Mouse (Mus musculus): ENCODE measurements at regions not wholly inside any gene's neighbourhood (a gene's known extent, or its start where the extent isn't known, plus 50 kb on each side); places are given as distances from the start of the nearest gene placed in this dataset.

GRCm38 (mm10) chr13:45301191-45301905 lies 88.2 kb upstream of the Mylip start:
- Histone ChIP-seq H3K27me3 (ENCODE audit: control insufficient read depth, insufficient read depth, low read length) (no peaks in the 10 kb centered on the region), H3K27ac (ENCODE audit: control insufficient read depth, insufficient read depth, low read length) (no peak overlapping the region), H3K4me3 (ENCODE audit: control insufficient read depth, insufficient read depth, low read length) (no peak overlapping the region), H3K4me1 (replicated peaks; ENCODE audit: control insufficient read depth, insufficient read depth, low read length) (no peaks in the 10 kb centered on the region), H3K36me3 (ENCODE audit: control insufficient read depth, insufficient read depth, low read length) (no peaks in the 10 kb centered on the region)
- TF ChIP-seq POLR2A (IDR thresholded peaks at IDR 0.05; ENCODE audit: control insufficient read depth, extremely low read depth, insufficient read depth, low read length, poor library complexity): no peak
- no peak for TF ChIP-seq CTCF (IDR thresholded peaks at IDR 0.05; ENCODE audit: borderline replicate concordance, control insufficient read depth, extremely low read depth, insufficient read depth, low read length, poor library complexity)
- no peak for DNase-seq
- WGBS: 89% methylated on average over 10 of the region's 10 CpGs

GRCm38 (mm10) chr13:45302796-45303195 lies 86.7 kb upstream of the Mylip start:
- WGBS: 94% methylated on average over 6 of the region's 6 CpGs
- DNase-seq: no peak
- H3K36me3 ChIP-seq (ENCODE audit: control insufficient read depth, insufficient read depth, low read length): no peaks in the 10 kb centered on the region
- H3K27ac ChIP-seq (ENCODE audit: control insufficient read depth, insufficient read depth, low read length): no peak overlapping the region
- no peaks in the 10 kb centered on the region for H3K27me3 ChIP-seq (ENCODE audit: control insufficient read depth, insufficient read depth, low read length)
- TF ChIP-seq POLR2A (IDR thresholded peaks at IDR 0.05; ENCODE audit: control insufficient read depth, extremely low read depth, insufficient read depth, low read length, poor library complexity): no peak
- no peak for TF ChIP-seq CTCF (IDR thresholded peaks at IDR 0.05; ENCODE audit: borderline replicate concordance, control insufficient read depth, extremely low read depth, insufficient read depth, low read length, poor library complexity)
- no peak overlapping the region for H3K4me3 ChIP-seq (ENCODE audit: control insufficient read depth, insufficient read depth, low read length)
- no peaks in the 10 kb centered on the region for H3K4me1 ChIP-seq (replicated peaks; ENCODE audit: control insufficient read depth, insufficient read depth, low read length)

GRCm38 (mm10) chr13:45306177-45306576 lies 83.4 kb upstream of the Mylip start:
- Histone ChIP-seq H3K27ac (ENCODE audit: control insufficient read depth, insufficient read depth, low read length) (no peak overlapping the region), H3K4me3 (ENCODE audit: control insufficient read depth, insufficient read depth, low read length) (no peak overlapping the region), H3K36me3 (ENCODE audit: control insufficient read depth, insufficient read depth, low read length) (no peaks in the 10 kb centered on the region), H3K27me3 (ENCODE audit: control insufficient read depth, insufficient read depth, low read length) (no peaks in the 10 kb centered on the region), H3K4me1 (replicated peaks; ENCODE audit: control insufficient read depth, insufficient read depth, low read length) (no peaks in the 10 kb centered on the region)
- DNase-seq: no peak
- TF ChIP-seq CTCF (IDR thresholded peaks at IDR 0.05; ENCODE audit: borderline replicate concordance, control insufficient read depth, extremely low read depth, insufficient read depth, low read length, poor library complexity) (no peak), POLR2A (IDR thresholded peaks at IDR 0.05; ENCODE audit: control insufficient read depth, extremely low read depth, insufficient read depth, low read length, poor library complexity) (no peak)
- 89% methylated on average over 5 of the region's 5 CpGs for WGBS

GRCm38 (mm10) chr13:45307226-45307625 lies 82.3 kb upstream of the Mylip start:
- WGBS: 97% methylated on average over 3 of the region's 3 CpGs
- H3K4me3 ChIP-seq (ENCODE audit: control insufficient read depth, insufficient read depth, low read length): no peak overlapping the region
- no peak for TF ChIP-seq CTCF (IDR thresholded peaks at IDR 0.05; ENCODE audit: borderline replicate concordance, control insufficient read depth, extremely low read depth, insufficient read depth, low read length, poor library complexity)
- TF ChIP-seq POLR2A (IDR thresholded peaks at IDR 0.05; ENCODE audit: control insufficient read depth, extremely low read depth, insufficient read depth, low read length, poor library complexity): no peak
- no peaks in the 10 kb centered on the region for H3K36me3 ChIP-seq (ENCODE audit: control insufficient read depth, insufficient read depth, low read length)
- no peak for DNase-seq
- no peaks in the 10 kb centered on the region for H3K27me3 ChIP-seq (ENCODE audit: control insufficient read depth, insufficient read depth, low read length)
- H3K4me1 ChIP-seq (replicated peaks; ENCODE audit: control insufficient read depth, insufficient read depth, low read length): no peaks in the 10 kb centered on the region
- H3K27ac ChIP-seq (ENCODE audit: control insufficient read depth, insufficient read depth, low read length): no peak overlapping the region

DNA sequence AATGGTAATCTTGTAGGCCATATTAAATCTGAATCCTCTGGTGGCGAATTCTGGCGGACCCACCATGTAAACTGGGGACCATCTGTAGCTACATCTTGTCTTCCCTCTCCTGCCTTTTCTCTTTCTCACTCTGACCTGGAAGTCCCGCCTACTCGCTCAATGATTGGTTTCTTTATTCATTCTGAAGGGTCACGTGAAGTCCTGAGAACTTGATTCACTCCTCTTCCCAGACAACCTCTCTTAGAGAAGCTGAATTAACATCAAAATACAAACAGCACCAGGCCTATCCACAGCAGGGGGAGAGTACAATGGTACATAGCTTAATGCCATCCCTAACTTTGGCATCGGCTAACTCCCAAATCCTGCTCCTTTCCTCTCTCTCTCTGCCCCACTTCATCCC lies 69.9 kb upstream of the Mylip start:
- DNase-seq: no peak
- WGBS: 97% methylated on average over 6 of the region's 6 CpGs
- no peaks in the 10 kb centered on the region for H3K4me1 ChIP-seq (replicated peaks; ENCODE audit: control insufficient read depth, insufficient read depth, low read length)
- no peaks in the 10 kb centered on the region for H3K36me3 ChIP-seq (ENCODE audit: control insufficient read depth, insufficient read depth, low read length)
- no peak overlapping the region for H3K4me3 ChIP-seq (ENCODE audit: control insufficient read depth, insufficient read depth, low read length)
- no peaks in the 10 kb centered on the region for H3K27me3 ChIP-seq (ENCODE audit: control insufficient read depth, insufficient read depth, low read length)
- TF ChIP-seq CTCF (IDR thresholded peaks at IDR 0.05; ENCODE audit: borderline replicate concordance, control insufficient read depth, extremely low read depth, insufficient read depth, low read length, poor library complexity): no peak
- no peak for TF ChIP-seq POLR2A (IDR thresholded peaks at IDR 0.05; ENCODE audit: control insufficient read depth, extremely low read depth, insufficient read depth, low read length, poor library complexity)
- no peak overlapping the region for H3K27ac ChIP-seq (ENCODE audit: control insufficient read depth, insufficient read depth, low read length)

DNA sequence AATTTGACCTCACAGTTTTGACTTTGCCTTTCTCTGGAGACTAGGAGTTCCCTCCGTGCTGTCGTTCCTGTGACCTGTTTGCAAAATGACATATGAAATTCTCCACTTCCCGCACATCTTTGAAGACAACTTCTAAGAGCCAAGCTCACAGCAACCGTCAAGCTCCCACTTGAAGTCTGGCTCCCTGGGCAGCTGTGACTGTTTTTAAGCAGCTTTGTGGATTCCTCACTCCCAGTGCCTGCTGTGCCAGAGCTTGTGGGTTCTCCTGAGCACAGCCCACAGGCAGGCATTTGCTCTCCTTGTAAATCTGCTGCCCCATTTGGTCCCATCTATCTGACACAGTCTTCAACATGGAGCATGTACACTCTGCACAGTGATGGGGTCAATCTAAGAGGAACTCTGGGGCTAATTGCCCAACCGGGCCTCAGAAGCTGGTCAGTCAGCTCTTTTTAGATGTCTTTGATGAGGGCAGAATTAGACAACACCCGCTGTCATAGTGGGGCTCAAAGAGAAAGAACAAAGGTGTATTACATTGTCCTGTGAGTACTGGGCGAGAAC lies 63.7 kb upstream of the Mylip start:
- TF ChIP-seq CTCF (IDR thresholded peaks at IDR 0.05; ENCODE audit: borderline replicate concordance, control insufficient read depth, extremely low read depth, insufficient read depth, low read length, poor library complexity) (no peak), POLR2A (IDR thresholded peaks at IDR 0.05; ENCODE audit: control insufficient read depth, extremely low read depth, insufficient read depth, low read length, poor library complexity) (no peak)
- H3K4me1 ChIP-seq (replicated peaks; ENCODE audit: control insufficient read depth, insufficient read depth, low read length): no peaks in the 10 kb centered on the region
- no peak overlapping the region for H3K4me3 ChIP-seq (ENCODE audit: control insufficient read depth, insufficient read depth, low read length)
- DNase-seq: no peak
- 94% methylated on average over 7 of the region's 7 CpGs for WGBS
- H3K27me3 ChIP-seq (ENCODE audit: control insufficient read depth, insufficient read depth, low read length): no peaks in the 10 kb centered on the region
- H3K36me3 ChIP-seq (ENCODE audit: control insufficient read depth, insufficient read depth, low read length): no peaks in the 10 kb centered on the region
- H3K27ac ChIP-seq (ENCODE audit: control insufficient read depth, insufficient read depth, low read length): no peak overlapping the region
